Mouse (Mus musculus) CD4-positive helper T cell, adult 2 months (primary cell): ENCODE data around the gene Ncl.
A peak's percentile ranks its signal among the peaks of the same experiment; 100 is the strongest.
"Not testable (repeated sequence)": the region's sequence is repeated elsewhere in the genome, so short reads cannot be mapped to it uniquely, and the experiment has no call there.

ENCODE experiments used
- DNase-seq: peaks from one replicate; pipeline ENCODE4 v3.0.0-alpha.2; 2012; ENCODE audit warnings: low read depth, missing footprints, low spot score

Gene Ncl

GRCm38 (mm10) chr1:86359798-86360179, 589 bp upstream of the Ncl start:
- no peak for DNase-seq

GRCm38 (mm10) chr1:86358229-86358905, 833 bp downstream of the Ncl start:
- no peak for DNase-seq

DNA sequence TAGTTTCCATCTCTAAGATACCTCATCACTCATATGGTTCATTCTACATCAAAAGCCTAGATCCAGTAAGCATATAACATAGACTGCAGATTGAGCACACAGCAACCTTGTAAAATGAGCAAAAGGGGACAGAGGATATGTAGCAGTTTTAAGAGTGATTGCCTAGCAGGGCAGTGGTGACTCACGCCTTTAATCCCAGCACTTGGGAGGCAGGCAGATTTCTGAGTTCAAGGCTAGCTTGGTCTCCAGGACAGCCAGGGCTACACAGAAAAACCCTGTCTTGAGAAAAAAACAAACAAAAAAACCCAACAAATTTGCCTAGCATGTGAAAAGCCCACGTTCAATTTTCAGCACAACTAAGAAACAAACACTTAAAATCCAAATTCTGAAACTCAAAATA, 5.0 kb downstream of the Ncl start:
- DNase-seq = no peak

GRCm38 (mm10) chr1:86350576-86350975, 8.6 kb downstream of the Ncl start:
- no peak for DNase-seq

DNA sequence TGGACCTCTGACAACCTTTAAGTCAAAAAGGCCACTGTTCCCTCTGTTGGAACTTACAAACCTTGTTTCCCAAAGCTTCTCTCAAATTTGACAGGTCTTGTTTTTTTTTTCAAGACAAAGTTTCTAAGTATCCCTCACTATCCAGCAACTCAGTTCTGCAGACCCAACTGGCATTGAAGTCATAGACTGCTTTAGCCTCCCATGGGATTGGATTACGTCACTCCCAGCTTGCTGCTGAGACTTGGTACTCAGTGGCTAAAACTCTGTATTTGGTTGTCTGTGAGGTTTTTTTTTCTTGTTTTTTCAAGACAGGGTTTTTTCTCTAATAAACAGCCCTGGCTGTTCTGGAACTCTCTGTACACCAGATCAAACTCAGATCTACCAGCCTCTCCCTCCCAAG, 9.5 kb downstream of the Ncl start:
- DNase-seq = no peak

- no peak for DNase-seq
These were observed 10.0 kb downstream of the Ncl start for GRCm38 (mm10) chr1:86349201-86349600.

- no peak for DNase-seq
These were observed 10.4 kb downstream of the Ncl start for GRCm38 (mm10) chr1:86348801-86349200.

- no peak for DNase-seq
These were observed 11.1 kb downstream of the Ncl start for GRCm38 (mm10) chr1:86348083-86348482.

GRCm38 (mm10) chr1:86347716-86348045, 11.5 kb downstream of the Ncl start:
- no peak for DNase-seq

DNA sequence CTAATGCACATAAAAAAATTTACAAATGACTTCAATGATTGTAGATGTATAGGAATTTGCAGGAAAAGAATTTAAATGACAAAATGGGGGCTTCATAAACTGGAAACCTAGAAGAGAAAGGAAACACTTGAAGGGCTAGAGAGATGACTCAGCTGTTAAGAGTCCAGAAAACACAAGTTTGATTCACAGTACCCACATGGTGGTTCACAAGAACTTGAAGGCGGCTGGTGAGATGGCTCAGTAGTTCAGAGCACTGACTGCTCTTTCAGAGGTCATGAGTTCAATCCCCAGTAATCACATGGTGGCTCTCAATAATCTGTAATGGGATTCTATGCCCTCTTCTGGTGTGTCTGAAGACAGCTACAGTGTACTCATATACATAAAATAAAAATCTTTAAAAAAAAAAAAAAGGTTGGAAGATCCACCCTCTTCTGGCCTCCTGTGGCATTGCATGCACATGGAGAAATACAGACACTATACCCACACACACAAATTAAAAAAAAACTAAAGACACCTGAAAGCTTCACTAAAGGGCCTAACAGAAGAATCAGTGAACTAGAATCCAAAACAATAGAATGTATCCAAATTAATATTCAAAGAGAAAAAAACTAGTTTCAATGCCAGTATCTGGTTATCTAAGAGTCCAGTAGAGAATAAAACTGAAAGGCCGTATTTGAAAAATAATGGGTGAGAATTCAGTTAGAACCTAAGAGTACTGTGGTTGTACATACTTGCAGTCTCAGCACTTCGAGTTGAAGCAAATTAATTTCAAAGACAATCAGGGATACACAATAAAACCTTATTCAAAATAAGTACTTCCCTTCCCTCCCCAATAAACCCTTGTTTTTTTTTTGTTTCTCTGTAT, 12.1 kb downstream of the Ncl start:
- no peak for DNase-seq

GRCm38 (mm10) chr1:86345956-86346355, 13.2 kb downstream of the Ncl start:
- DNase-seq = no peak

DNA sequence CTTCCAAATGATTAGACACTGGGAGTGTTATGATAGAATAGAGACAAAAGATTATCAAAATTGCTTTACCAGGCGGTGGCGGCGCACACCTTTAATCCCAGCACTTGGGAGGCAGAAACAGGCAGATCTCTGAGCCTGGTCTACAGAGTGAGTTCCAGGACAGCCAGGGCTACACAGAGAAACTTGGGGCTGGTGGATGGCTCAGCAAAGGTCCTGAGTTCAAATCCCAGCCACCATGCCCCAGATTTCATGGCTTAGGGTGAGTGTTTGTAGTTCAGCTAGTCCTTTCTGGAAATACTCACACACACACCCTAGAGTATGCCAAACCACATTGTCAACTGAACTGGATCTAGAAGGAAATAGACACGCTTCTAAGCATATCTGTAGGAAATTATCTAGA, 14.1 kb downstream of the Ncl start:
- DNase-seq = no peak

GRCm38 (mm10) chr1:86343969-86344861, 15.0 kb downstream of the Ncl start:
- peak; percentile 80 for DNase-seq

DNA sequence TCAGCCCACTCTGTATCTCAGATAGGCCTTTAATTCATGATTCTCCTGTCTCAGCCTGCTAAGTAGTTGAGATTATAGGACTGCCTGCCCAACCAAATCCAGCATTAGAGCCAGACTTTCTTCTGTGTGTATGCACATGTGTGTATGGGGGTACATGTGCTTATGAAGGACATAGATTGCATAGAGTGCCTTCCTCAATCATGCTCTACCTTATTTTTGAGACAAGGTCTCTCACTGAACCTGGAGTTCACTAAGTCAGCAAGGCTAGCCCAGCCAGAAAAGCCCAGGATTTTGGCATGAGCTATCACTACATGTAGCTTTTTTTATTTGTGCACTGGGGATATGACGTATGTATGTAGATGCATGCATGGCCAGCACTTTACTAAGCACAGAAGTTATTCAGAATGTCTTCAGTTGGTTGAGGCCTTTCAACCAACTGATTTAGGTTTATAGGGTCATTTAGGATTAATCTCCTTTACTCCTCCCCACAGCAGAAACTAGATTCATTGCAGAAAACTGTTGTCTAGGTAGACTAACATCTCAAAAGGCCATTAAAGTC, 16.0 kb downstream of the Ncl start:
- DNase-seq = no peak

GRCm38 (mm10) chr1:86342371-86342770, 16.8 kb downstream of the Ncl start:
- no peak for DNase-seq

DNA sequence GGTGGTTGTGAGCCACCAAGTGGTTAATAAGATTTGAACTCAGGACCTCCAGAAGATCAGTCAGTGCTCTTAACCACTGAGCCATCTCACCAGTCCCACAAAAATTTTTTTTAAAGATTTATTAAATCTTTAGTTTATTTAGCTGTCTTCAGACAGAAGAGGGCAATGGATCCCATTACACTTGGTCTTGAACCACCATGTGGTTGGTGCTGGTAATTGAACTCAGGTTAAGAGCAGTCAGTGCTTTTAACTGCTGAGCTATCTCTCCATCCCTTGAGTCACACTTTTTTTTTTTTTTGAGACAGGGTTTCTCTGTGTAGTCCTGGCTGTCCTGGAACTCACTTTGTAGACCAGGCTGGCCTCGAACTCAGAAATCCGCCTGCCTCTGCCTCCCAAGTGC, 18.1 kb downstream of the Ncl start:
- not testable (repeated sequence) for DNase-seq

DNA sequence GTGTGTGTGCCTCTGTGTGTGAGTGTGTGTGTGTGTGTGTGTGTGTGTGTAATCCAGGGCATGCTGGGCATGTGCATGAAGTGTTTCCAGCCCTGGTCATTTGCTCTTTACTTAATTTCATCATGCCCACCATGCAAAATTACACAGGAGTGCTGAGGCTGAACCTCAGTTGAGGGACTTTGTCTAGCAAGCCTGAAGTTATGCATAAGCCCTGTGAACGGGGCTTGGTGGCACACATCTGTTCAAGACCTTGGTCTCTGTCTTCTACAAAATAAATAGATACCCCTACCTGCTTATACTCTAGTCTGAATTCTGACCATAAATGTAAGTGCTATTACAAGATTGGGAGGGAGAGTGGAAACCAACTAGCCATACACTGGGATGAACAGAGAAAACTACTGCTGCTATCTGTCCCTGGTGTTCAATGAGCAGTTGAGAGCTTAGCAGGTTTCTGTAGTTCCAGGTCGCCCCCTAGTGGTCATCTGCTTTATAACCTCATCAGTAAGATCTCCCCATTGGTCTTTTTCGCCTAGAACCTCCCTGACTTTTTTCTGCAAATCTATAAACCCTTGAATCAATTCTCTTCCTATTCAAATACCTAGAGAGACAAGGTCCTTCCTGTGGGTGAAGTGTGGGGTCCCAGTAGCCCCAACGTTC, 19.9 kb downstream of the Ncl start:
- peak; percentile 82 for DNase-seq

- DNase-seq = no peak
These were observed 22.9 kb downstream of the Ncl start for GRCm38 (mm10) chr1:86336330-86336729.

DNA sequence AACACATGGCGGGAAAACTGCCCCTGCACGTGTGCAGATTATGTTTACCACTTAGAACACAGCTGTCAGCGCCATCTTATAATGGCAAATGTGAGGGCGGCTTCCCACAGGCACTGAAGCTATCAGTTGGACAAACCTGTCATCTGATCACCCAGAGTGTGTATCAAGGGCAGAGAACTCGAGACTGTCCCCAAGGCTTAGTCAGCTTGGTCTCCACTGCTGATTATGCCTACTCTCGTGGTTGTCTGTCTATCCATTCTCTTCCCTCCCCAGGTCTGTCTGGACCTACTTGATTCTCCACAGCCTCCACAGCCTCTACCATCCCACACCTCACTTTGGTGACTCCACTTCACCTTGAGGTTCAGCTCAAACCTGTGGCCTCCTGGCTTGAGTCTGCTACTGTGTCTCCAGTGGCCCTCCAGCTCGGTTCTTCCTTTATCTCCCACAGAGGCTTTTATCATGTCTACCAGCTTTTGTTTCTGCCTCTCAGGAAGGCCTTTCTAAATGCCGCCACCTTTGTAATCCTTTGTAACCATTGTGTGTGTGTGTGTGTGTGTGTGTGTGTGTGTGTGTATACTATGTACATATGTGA, 38.3 kb downstream of the Ncl start:
- no peak for DNase-seq

- no peak for DNase-seq
These were observed 45.5 kb downstream of the Ncl start for GRCm38 (mm10) chr1:86313772-86314125.
